Mouse (Mus musculus): ENCODE measurements around the gene Mroh8. TPM values are rescaled to one million over a fixed set of nuclear protein-coding genes. Genes with fewer than 3 reads are reported as not detected.

Gene Mroh8
- 0.55 and 0.62 TPM in 2 replicates for polyA plus RNA-seq (2015; fragmentation: Nextera tagmentation; extraction: Ambion mirVana)

DNA sequence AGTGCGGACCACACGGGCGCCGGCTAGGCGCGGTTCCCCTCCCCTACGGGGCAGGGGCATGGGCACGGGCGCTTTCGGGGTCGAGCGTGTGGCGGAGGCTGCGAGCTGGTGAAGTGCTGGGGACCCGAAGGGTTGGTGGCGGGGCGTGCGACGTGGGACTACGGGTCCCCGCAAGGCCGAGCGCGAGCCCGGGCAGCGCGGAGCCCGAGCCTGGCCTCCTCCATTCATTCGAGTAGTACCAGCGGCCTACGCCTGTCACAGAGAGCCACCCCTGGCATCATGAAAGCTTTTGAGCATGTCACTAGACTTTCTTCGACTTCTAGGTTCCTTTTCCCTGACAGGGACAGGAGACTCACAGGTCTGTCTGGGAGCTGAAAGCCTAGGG is at the start of gene Mroh8:
Gene Mroh8 (minus strand): TSS at position 134 of the 385 bp plus-strand sequence.
- Histone ChIP-seq H3K9me3 (no peaks in the 10 kb centered on the region), H3K9ac (peak within 1 kb of the TSS; percentile 97), H3K4me2 (replicated peaks) (peak within 1 kb of the TSS; percentile 67), H3K4me3 (replicated peaks) (peak within 1 kb of the TSS; percentile 98), H3K36me3 (peaks cover 8% of the 10 kb centered on the region; the same call in 1 of the 2 replicates), H3K4me1 (replicated peaks) (peaks cover 16% of the 10 kb centered on the region), H3K27ac (peak within 1 kb of the TSS; percentile 92), H3K27me3 (replicated peaks) (no peaks in the 10 kb centered on the region)
- under 1% methylated on average over 32 of the region's 32 CpGs for WGBS
- ATAC-seq, result peak; percentile 64

GRCm38 (mm10) chr2:157328570-157328969 is 49.2 kb upstream of the Mroh8 start:
- peaks cover 22% of the 10 kb centered on the region for H3K36me3 ChIP-seq
- H3K9ac ChIP-seq, result no peak overlapping the region
- no peak overlapping the region for H3K4me3 ChIP-seq (replicated peaks)
- ATAC-seq, result no peak
- 51% methylated on average over 11 of the region's 11 CpGs for WGBS
- H3K9me3 ChIP-seq, result no peaks in the 10 kb centered on the region
- H3K27ac ChIP-seq, result no peak overlapping the region
- no peaks in the 10 kb centered on the region; the same call in 1 of the 2 replicates for H3K4me1 ChIP-seq (replicated peaks)
- H3K4me2 ChIP-seq (replicated peaks), result no peak overlapping the region
- H3K27me3 ChIP-seq (replicated peaks), result no peaks in the 10 kb centered on the region

GRCm38 (mm10) chr2:157328106-157328505 is 48.8 kb upstream of the Mroh8 start:
- Histone ChIP-seq H3K4me3 (replicated peaks) (no peak overlapping the region), H3K4me1 (replicated peaks) (no peaks in the 10 kb centered on the region; the same call in 1 of the 2 replicates), H3K27ac (no peak overlapping the region), H3K9me3 (no peaks in the 10 kb centered on the region), H3K27me3 (replicated peaks) (no peaks in the 10 kb centered on the region), H3K9ac (no peak overlapping the region), H3K36me3 (peaks cover 26% of the 10 kb centered on the region), H3K4me2 (replicated peaks) (no peak overlapping the region)
- ATAC-seq, result 0 out of 2 replicates have a peak, but pooled peaks have one; percentile 20
- WGBS, result 51% methylated on average over 5 of the region's 5 CpGs

DNA sequence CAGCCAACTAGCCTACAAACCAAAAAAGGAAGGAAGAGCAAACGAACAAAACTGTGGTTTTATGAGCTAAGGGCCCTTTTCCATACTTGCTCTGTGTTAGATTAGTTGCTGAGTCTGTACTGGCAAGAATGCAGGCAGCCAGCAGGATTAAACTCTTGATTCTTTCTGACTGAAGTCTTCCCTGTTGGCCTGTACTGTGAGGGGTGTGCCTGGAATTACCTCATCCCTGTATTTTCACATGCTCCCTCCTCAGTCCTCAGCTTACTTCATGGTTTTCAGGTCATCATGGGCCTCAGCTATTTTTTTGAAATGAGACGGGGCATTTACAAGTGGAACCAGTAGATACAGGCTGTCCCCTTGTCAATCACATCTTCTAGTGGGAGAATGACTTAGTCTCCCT is 45.9 kb upstream of the Mroh8 start:
- WGBS, result 76% methylated on average over 2 of the region's 2 CpGs
- Histone ChIP-seq H3K27ac (no peak overlapping the region), H3K4me3 (replicated peaks) (no peak overlapping the region), H3K4me2 (replicated peaks) (no peak overlapping the region), H3K27me3 (replicated peaks) (no peaks in the 10 kb centered on the region), H3K36me3 (peaks cover 45% of the 10 kb centered on the region), H3K4me1 (replicated peaks) (no peaks in the 10 kb centered on the region; the same call in 1 of the 2 replicates), H3K9me3 (no peaks in the 10 kb centered on the region), H3K9ac (no peak overlapping the region)
- ATAC-seq, result no peak

DNA sequence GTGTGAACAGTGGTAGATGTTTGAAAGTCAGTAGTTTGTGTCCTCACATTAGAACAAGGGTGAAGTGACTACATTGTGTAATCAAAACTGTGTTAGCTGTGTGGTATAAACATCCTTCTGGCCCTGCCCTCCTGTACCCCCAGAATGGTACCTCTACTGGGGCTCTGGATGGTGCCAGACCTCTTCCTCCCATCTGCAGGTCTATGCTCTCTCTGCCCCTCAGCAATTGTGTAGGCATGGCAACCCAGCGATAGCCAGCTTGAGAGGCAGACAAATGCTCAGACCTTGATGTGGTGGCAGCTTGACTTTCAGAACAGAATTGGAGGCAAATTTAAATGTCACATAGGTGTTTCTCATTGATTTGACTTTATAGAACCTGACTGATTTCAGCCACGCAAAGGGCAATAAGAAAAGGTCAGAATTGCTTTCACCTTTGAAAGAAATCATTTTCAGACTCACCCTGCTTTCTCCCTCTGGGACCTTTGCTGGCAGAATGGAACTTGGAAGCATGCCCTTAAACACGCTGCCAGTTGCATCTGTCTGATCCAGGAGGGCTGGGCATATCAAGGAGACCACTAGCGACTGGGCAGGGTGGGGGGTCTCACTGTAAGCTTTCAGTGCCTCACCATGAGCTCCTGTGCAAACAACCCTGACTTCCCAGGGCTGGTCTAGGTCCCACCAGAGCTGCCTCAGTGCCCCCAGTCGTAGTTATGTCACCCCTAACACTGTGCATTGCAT is 42.8 kb upstream of the Mroh8 start:
- no peak overlapping the region for H3K9ac ChIP-seq
- no peaks in the 10 kb centered on the region for H3K4me1 ChIP-seq (replicated peaks)
- H3K27me3 ChIP-seq (replicated peaks), result no peaks in the 10 kb centered on the region
- no peak for ATAC-seq
- 86% methylated on average over 5 of the region's 5 CpGs for WGBS
- no peaks in the 10 kb centered on the region for H3K9me3 ChIP-seq
- no peak overlapping the region for H3K27ac ChIP-seq
- H3K4me2 ChIP-seq (replicated peaks), result no peak overlapping the region
- peaks cover 60% of the 10 kb centered on the region for H3K36me3 ChIP-seq
- H3K4me3 ChIP-seq (replicated peaks), result no peak overlapping the region

- peaks cover 62% of the 10 kb centered on the region for H3K36me3 ChIP-seq
- no peak for ATAC-seq
Measured at GRCm38 (mm10) chr2:157320886-157321285, 41.5 kb upstream of the Mroh8 start.

DNA sequence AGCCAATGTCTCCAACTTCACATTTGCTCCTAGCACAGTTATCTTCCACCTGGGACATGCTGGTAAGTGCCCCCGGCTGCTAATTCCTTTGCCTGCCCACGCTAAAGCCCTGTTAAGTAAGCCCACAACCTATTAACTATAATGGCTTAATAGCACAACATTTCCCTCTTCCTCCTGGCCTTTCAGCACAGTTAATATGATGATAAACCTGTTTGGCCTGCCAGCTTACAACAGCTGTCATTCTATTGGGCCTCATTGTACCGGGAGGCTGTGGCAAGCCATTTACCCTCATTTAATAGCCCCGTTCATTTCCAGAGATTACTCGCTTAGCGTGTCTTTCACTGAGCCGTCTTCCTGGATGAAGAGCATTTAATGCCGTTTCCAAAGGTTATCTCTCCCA is 40.8 kb upstream of the Mroh8 start:
- no peak overlapping the region for H3K4me2 ChIP-seq (replicated peaks)
- whole genome bisulfite sequencing, result 72% methylated on average over 8 of the region's 8 CpGs
- no peak overlapping the region for H3K9ac ChIP-seq
- no peak overlapping the region for H3K27ac ChIP-seq
- peaks cover 63% of the 10 kb centered on the region for H3K36me3 ChIP-seq
- H3K4me3 ChIP-seq (replicated peaks), result no peak overlapping the region
- H3K4me1 ChIP-seq (replicated peaks), result no peaks in the 10 kb centered on the region
- H3K9me3 ChIP-seq, result no peaks in the 10 kb centered on the region
- no peak for ATAC-seq
- no peaks in the 10 kb centered on the region for H3K27me3 ChIP-seq (replicated peaks)

More at GRCm38 (mm10) chr2:157320886-157321285, 41.5 kb upstream of the Mroh8 start:
- Histone ChIP-seq H3K9me3 (no peaks in the 10 kb centered on the region), H3K27me3 (replicated peaks) (no peaks in the 10 kb centered on the region), H3K4me3 (replicated peaks) (no peak overlapping the region), H3K4me1 (replicated peaks) (no peaks in the 10 kb centered on the region), H3K27ac (no peak overlapping the region), H3K9ac (no peak overlapping the region), H3K4me2 (replicated peaks) (no peak overlapping the region)
- 58% methylated on average over 5 of the region's 5 CpGs for WGBS

- H3K4me2 ChIP-seq (replicated peaks), result no peak overlapping the region
- no peak overlapping the region for H3K9ac ChIP-seq
- H3K4me1 ChIP-seq (replicated peaks), result no peaks in the 10 kb centered on the region
- H3K27ac ChIP-seq, result 0 out of 2 replicates have a peak overlapping the region, but pooled peaks have one; percentile 36
- H3K27me3 ChIP-seq (replicated peaks), result no peaks in the 10 kb centered on the region
- H3K4me3 ChIP-seq (replicated peaks), result no peak overlapping the region
- peaks cover 60% of the 10 kb centered on the region for H3K36me3 ChIP-seq
- no peak for ATAC-seq
- WGBS, result 74% methylated on average over 6 of the region's 6 CpGs
- H3K9me3 ChIP-seq, result no peaks in the 10 kb centered on the region
Measured at GRCm38 (mm10) chr2:157317220-157317619, 37.9 kb upstream of the Mroh8 start.

DNA sequence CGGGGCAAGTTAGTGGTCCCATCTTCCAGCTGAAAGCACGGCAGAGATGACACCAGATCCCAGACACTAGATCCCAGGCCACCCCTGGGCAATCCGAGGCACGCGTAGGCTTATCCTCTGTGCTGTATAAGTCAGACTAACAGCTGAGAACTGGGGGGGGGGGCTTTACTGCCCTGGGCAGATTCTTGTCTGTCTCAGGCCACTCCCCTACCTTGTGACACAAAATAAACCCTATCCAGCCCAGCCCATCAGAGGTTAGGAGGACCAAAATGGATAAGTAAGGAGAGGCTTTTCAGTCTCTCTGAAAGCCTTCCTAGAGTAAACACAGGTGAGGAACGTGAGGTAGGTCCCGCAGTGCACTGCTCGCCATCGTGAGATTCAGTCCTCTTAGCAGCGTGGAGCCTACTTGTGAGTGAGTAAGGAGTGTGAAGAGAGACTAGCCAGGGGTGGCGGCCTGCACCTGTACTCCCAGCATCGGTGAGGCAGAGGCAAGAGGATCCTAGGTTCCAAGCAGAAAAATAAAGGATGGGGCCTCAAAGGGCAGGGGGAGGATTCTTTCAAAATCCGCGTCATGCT is 37.1 kb upstream of the Mroh8 start:
- 79% methylated on average over 14 of the region's 14 CpGs for WGBS
- no peaks in the 10 kb centered on the region for H3K27me3 ChIP-seq (replicated peaks)
- ATAC-seq, result no peak

DNA sequence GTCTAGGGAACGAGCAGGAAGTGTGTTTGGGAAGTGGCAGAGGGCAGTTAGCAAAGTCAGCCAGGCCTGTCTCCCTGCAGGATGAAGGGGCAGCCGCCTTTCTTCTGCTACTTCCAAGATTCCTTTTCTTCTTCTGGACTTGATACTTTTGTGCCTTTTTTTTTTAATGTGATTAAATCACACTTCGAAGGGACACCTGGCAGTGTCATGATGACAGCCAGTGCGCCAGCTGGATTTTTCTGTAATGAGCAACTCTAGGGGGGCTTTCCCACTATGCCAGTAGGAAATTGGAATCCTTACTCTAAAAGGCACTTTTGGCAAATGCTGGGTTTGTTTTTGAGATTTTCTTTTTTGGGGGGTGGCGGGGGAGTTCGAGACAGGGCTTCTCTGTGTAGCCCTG is 36.1 kb upstream of the Mroh8 start:
- H3K4me3 ChIP-seq (replicated peaks), result no peak overlapping the region
- peaks cover 55% of the 10 kb centered on the region for H3K36me3 ChIP-seq
- H3K4me2 ChIP-seq (replicated peaks), result no peak overlapping the region
- H3K9me3 ChIP-seq, result no peaks in the 10 kb centered on the region
- no peak overlapping the region for H3K27ac ChIP-seq
- no peak overlapping the region for H3K9ac ChIP-seq
- ATAC-seq, result no peak
- H3K27me3 ChIP-seq (replicated peaks), result no peaks in the 10 kb centered on the region
- WGBS, result 87% methylated on average over 6 of the region's 6 CpGs
- no peaks in the 10 kb centered on the region for H3K4me1 ChIP-seq (replicated peaks)

More for the DNA sequence above, 37.1 kb upstream of the Mroh8 start:
- Histone ChIP-seq H3K27ac (no peak overlapping the region), H3K36me3 (peaks cover 56% of the 10 kb centered on the region), H3K9ac (no peak overlapping the region), H3K4me2 (replicated peaks) (no peak overlapping the region), H3K4me3 (replicated peaks) (no peak overlapping the region), H3K9me3 (no peaks in the 10 kb centered on the region), H3K4me1 (replicated peaks) (no peaks in the 10 kb centered on the region)

DNA sequence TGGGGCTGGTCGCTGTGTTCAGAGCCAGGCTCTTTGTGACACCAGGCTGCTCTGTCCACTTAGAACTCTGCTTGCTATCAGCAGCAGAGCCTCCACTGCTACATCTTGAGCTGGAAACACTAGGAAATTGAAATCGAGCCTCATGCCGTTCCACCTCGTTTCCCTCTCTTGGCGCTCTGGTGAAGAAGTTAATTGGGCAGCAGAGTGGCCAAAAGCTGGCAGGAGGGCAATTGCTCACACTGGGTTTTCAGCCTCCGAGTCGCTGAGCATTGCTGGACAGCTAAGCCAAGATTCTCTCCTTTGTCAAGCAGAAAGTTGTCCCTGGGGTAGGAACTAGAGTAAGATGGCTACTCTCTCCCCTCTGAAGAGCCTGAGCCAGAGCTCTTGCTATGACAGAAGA is 35.0 kb upstream of the Mroh8 start:
- H3K27me3 ChIP-seq (replicated peaks), result no peaks in the 10 kb centered on the region
- 83% methylated on average over 7 of the region's 7 CpGs for WGBS
- H3K4me2 ChIP-seq (replicated peaks), result no peak overlapping the region
- H3K9ac ChIP-seq, result no peak overlapping the region
- no peak overlapping the region for H3K27ac ChIP-seq
- no peak for ATAC-seq
- H3K9me3 ChIP-seq, result no peaks in the 10 kb centered on the region
- peaks cover 54% of the 10 kb centered on the region for H3K36me3 ChIP-seq
- H3K4me1 ChIP-seq (replicated peaks), result no peaks in the 10 kb centered on the region
- no peak overlapping the region for H3K4me3 ChIP-seq (replicated peaks)

GRCm38 (mm10) chr2:157313718-157314117 is 34.4 kb upstream of the Mroh8 start:
- 84% methylated on average over 3 of the region's 3 CpGs for WGBS
- Histone ChIP-seq H3K4me3 (replicated peaks) (no peak overlapping the region), H3K4me1 (replicated peaks) (no peaks in the 10 kb centered on the region), H3K36me3 (peaks cover 54% of the 10 kb centered on the region), H3K9ac (no peak overlapping the region), H3K4me2 (replicated peaks) (no peak overlapping the region), H3K27ac (no peak overlapping the region), H3K9me3 (no peaks in the 10 kb centered on the region), H3K27me3 (replicated peaks) (no peaks in the 10 kb centered on the region)
- no peak for ATAC-seq
